Mouse (Mus musculus) limb, embryonic 14.5 days (tissue): ENCODE data around the gene Dennd2a. TPM values are rescaled to one million over a fixed set of nuclear protein-coding genes. Genes with fewer than 3 reads are reported as not detected.

ENCODE experiments used
- ATAC-seq: fragments of 200-750 bp; cut with Nextera tagmentation; 2 replicates; pipeline ENCODE4 v1.8.0; 2017; ENCODE audit warnings: low read depth, moderate number of reproducible peaks, moderate TSS enrichment; ENCODE audit not compliant: low FRiP score
- DNase-seq: peaks from one replicate; pipeline ENCODE4 v3.0.0-alpha.2; 2015; ENCODE audit warnings: low spot score
- H3K27ac ChIP-seq: fragments of 300-500 bp; sonication (generic); replicated peaks from 2 replicates; pipeline ENCODE4 v1.5.1; 2014; ENCODE audit warnings: low read depth, mild to moderate bottlenecking, low read length, moderate library complexity, mixed read lengths
- H3K27me3 ChIP-seq: fragments of 300-500 bp; sonication (generic); 2 replicates; pipeline ENCODE4 v1.6.1; 2014; ENCODE audit warnings: low read length, mixed read lengths; ENCODE audit not compliant: control insufficient read depth, insufficient read depth
- H3K36me3 ChIP-seq: fragments of 300-500 bp; sonication (generic); 2 replicates; pipeline ENCODE4 v1.6.1; 2014; ENCODE audit warnings: mild to moderate bottlenecking, low read length, moderate library complexity, mixed read lengths; ENCODE audit not compliant: control insufficient read depth, insufficient read depth
- H3K4me1 ChIP-seq: fragments of 300-500 bp; sonication (generic); 2 replicates; pipeline ENCODE4 v1.6.1; 2014; ENCODE audit warnings: antibody characterized with exemption, low read length, mixed read lengths; ENCODE audit not compliant: control insufficient read depth, insufficient read depth
- H3K4me2 ChIP-seq: fragments of 300-500 bp; sonication (generic); replicated peaks from 2 replicates; pipeline ENCODE4 v1.6.1; 2014; ENCODE audit warnings: low read depth, mild to moderate bottlenecking, low read length, moderate library complexity; ENCODE audit not compliant: severe bottlenecking
- H3K4me3 ChIP-seq: fragments of 300-500 bp; sonication (generic); replicated peaks from 2 replicates; pipeline ENCODE4 v1.5.1; 2014; ENCODE audit warnings: low read length
- H3K9ac ChIP-seq: fragments of 300-500 bp; sonication (generic); 2 replicates; pipeline ENCODE4 v1.6.1; 2014; ENCODE audit warnings: mild to moderate bottlenecking, low read depth, low read length, moderate library complexity; ENCODE audit not compliant: severe bottlenecking
- H3K9me3 ChIP-seq: fragments of 300-500 bp; sonication (generic); 2 replicates; pipeline ENCODE4 v1.6.1; 2016; ENCODE audit warnings: low read length; ENCODE audit not compliant: control insufficient read depth
- POLR2A ChIP-seq: fragments of 200-500 bp; IDR thresholded peaks from 2 replicates; pipeline ENCODE4 v1.8.0; 2012; ENCODE audit warnings: inconsistent platforms, mild to moderate bottlenecking, moderate library complexity, borderline replicate concordance; ENCODE audit not compliant: insufficient read depth, insufficient read length; ENCODE audit errors: extremely low read depth
- WGBS: fragments of 180-500 bp; shearing (Covaris S2); extraction: QIAGEN DNeasy Blood & Tissue Kit; methylation state at CpG from one replicate; pipeline ENCODE4 v1.1.7; 2014; 5-methylcytosine and 5-hydroxymethylcytosine counted together
- polyA plus RNA-seq, 2 experiments: library from polyadenylated mRNA; depleted of rRNA in 1 of 2; stranded (reverse) in 1 of 2; unstranded in 1 of 2; fragments of >200 nt; fragmentation: Nextera tagmentation in 1 of 2; extraction: Ambion mirVana in 1 of 2; gene quantifications; 2 replicates each; pipeline versions ENCODE4 v1.2.1 to v1.2.3; 2012 to 2014

Dennd2a gene
- polyA plus RNA-seq, 2 experiments, result 28.3 to 52.2 TPM

DNA sequence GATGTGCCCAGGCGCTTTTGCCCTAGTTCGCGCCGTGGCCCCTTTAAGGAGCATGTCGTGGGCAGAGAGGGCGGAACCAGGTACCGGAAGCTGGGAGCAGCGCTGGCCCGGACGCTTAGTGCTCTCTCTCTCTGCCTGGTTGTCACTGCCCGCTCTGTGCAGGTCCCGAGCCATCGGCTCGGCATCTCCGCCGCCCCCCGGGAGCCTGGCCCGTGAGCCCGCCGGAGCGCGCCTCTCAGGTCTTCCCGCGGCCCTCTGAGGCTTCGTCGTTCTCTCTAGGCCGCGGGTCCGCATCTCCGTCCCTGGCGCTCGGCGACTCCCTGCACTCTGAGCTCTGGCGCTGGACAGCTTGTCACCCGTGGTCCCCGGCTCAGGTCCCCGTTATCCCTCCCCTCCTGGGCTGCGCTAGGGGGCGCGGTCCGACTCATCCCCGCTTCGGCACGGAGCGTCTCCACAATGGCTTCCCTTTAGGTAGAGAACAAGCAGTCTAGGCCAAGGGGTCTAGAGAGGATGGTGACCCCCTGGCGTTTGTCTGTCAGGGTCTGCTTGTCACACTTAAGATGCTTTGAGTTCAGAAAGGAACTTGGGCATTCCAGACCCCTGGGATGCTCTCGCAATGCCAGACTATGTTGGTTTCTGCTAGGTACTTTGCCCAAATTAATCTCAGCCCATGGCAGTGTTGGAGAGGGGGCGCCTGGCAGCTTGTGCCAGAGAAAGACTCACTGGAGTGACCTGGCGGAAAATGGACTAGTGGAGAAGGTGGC lies 16.3 kb upstream of the Dennd2a start, which contains the start of gene Adck2:
TSS of gene Adck2 (plus strand) at position 83 of the 764 bp plus-strand sequence.
- Histone ChIP-seq H3K27me3 (no peaks in the 10 kb centered on the region), H3K36me3 (peaks cover 21% of the 10 kb centered on the region), H3K9ac (peak within 1 kb of the TSS; percentile 64), H3K27ac (peak within 1 kb of the TSS; percentile 61), H3K4me3 (peak within 1 kb of the TSS; percentile 49), H3K4me2 (peak within 1 kb of the TSS; percentile 65), H3K9me3 (no peaks in the 10 kb centered on the region), H3K4me1 (peaks cover 6% of the 10 kb centered on the region)
- ATAC-seq (peak; percentile 89), DNase-seq (peak; percentile 85)
- TF ChIP-seq POLR2A, result peak; percentile 17; the same call in 1 of the 2 replicates
- under 1% methylated on average over 42 of the region's 49 CpGs for WGBS

DNA sequence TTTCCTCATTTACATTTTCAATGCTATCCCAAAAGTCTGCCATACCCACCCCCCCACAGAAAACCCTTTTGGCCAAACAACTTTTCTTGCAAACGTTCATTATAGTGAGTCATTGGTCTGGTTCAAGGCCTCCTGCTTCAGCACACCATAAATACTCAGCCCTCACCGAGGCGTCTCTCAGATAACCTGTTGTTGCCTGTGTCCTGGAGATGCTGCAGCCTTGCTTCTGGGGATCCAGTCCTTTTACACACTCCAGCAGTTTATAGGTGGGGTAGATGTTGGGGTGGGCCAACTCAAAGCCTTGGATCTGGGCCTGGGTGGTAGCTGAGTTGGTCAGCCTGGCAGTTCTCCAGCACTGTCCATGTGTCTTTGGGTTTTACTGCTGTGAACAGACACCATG lies 12.8 kb upstream of the Dennd2a start:
- WGBS, result 58% methylated on average over 3 of the region's 3 CpGs
- no peak for ATAC-seq
- H3K27ac ChIP-seq, result no peak overlapping the region

DNA sequence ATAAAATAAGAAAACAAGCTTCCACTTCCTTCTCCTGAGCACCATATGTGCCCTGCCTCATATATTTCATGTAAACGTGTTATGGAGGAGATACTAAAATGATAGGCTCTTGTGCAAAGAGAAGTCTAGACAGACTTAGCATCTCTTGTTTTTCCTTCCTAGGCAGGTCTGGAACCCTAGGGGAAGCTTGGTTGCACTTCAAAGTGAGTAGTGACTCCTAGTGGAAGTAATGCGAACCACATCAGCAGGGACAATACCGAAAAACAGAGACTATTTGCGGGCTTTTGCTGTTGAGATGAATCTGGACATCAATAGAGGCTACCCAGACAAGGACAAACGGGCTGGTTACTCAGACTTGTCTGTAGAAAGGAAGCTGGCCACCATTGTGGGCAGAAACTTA lies 9.9 kb upstream of the Dennd2a start:
- H3K4me2 ChIP-seq, result no peak overlapping the region
- no peak for ATAC-seq
- H3K4me1 ChIP-seq, result no peaks in the 10 kb centered on the region
- no peaks in the 10 kb centered on the region for H3K9me3 ChIP-seq
- H3K36me3 ChIP-seq, result no peaks in the 10 kb centered on the region
- no peak overlapping the region for H3K27ac ChIP-seq
- H3K4me3 ChIP-seq, result no peak overlapping the region
- H3K27me3 ChIP-seq, result no peaks in the 10 kb centered on the region
- no peak for TF ChIP-seq POLR2A
- WGBS, result 15% methylated on average over 5 of the region's 5 CpGs
- DNase-seq, result peak; percentile 45
- no peak overlapping the region for H3K9ac ChIP-seq

More for the DNA sequence above, 12.8 kb upstream of the Dennd2a start:
- DNase-seq, result no peak
- Histone ChIP-seq H3K9me3 (no peaks in the 10 kb centered on the region), H3K9ac (no peak overlapping the region), H3K27me3 (no peaks in the 10 kb centered on the region), H3K4me2 (no peak overlapping the region), H3K4me3 (no peak overlapping the region), H3K36me3 (no peaks in the 10 kb centered on the region), H3K4me1 (peaks cover 6% of the 10 kb centered on the region)
- TF ChIP-seq POLR2A, result no peak

DNA sequence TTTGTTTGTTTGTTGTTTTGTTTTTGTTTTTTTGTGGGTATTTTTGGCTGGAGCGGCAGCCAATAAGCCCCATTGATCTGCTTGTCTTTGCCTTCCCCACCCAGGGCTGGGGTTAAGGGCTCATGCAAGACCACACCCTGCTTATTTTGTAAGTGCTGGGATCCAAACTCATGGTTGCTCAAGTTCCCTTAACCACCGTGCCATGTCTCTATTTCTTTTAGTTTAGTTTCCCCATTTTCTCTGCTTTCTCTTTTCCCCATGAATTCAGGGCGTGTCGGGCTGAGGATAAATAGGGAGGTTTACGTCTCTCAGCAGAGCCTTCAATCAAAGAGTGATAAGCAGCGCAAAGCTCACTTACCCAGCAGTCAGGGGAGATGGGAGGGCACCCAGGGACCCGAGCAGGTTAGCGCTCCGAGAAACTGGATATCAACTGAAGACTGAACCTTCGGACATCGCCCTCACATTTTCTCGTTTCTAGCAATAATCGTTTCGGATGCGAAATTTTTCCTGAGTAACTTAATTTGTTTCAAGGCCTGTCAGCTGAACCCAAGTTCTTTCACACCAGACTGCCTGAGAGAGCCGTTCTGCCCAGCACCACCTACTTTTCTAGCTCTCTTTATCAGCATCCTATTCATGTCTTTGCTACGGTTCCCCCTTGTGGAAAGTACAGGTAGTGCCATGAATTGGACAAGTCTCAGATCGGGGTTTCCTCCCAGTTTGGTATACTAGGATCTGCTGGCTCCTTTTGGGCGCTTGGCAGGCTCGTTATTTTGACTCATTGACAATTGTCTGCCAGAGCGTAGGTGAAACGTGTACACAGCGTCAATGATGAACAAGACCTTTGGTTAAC lies 4.7 kb upstream of the Dennd2a start:
- TF ChIP-seq POLR2A, result no peak
- H3K4me2 ChIP-seq, result peak overlapping the region; percentile 18; the same call in 1 of the 2 replicates
- ATAC-seq (peak; percentile 42; the same call in 1 of the 2 replicates), DNase-seq (peak; percentile 88)
- 26% methylated on average over 23 of the region's 23 CpGs for whole genome bisulfite sequencing
- no peaks in the 10 kb centered on the region for H3K9me3 ChIP-seq
- H3K4me3 ChIP-seq, result no peak overlapping the region
- no peak overlapping the region for H3K27ac ChIP-seq
- no peaks in the 10 kb centered on the region for H3K36me3 ChIP-seq
- no peak overlapping the region for H3K9ac ChIP-seq
- peaks cover 10% of the 10 kb centered on the region; the same call in 1 of the 2 replicates for H3K4me1 ChIP-seq
- no peaks in the 10 kb centered on the region for H3K27me3 ChIP-seq

DNA sequence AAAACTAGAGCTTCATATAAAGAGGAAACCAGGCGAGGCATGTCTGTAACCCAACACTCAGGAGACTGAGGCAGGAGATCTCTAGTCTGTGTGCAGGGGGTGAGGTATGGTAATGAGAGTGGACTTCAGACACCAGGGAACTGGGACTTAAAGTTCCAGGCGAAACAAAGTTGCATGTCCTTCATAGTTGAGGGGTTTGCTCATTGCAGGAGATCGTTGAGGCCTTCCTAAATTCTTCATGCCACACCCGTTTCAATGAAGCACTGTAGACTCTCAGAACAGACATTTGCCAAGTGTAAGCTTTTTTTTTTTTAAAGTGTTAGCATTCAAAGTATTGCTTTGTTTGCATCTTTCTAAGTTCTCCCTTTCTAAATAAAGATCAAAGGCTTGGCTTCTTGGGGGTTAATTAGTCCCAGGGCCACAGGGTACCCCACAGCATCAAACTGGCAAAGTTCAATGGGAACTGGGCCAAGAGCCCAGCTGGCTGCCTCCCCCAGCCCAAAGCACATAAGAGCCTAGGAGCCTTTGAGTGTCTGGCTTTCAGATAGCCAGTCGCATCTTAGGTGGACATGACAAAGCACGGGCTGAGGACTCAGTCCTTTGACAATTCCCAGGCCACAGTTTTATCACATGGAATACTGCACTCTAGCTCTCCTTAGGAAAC lies 1.7 kb upstream of the Dennd2a start:
- ATAC-seq, result no peak
- no peak for DNase-seq
- Histone ChIP-seq H3K36me3 (no peaks in the 10 kb centered on the region), H3K4me1 (peaks cover 30% of the 10 kb centered on the region), H3K9ac (no peak overlapping the region), H3K27me3 (no peaks in the 10 kb centered on the region), H3K9me3 (no peaks in the 10 kb centered on the region), H3K4me3 (no peak overlapping the region), H3K4me2 (no peak overlapping the region), H3K27ac (no peak overlapping the region)
- 37% methylated on average over 6 of the region's 6 CpGs for WGBS
- no peak for TF ChIP-seq POLR2A
